ENCODE assay signal across 8 mouse cellular contexts in genomic region chr8:86908536-86908935, GRCm38 (mm10). TPM values are rescaled to one million over a fixed set of nuclear protein-coding genes. Genes with fewer than 3 reads are reported as not detected.
DNase-seq lines count a peak whose midpoint lies in the region; TF ChIP-seq lines count a peak whose summit lies in the region.
"Had no signal": no experiment of that assay in that cellular context is flagged by ENCODE, and none has a peak within 500 bp of the region (broad histone marks: within the 10 kb centered on the region; RNA-seq: fewer than 3 reads in every experiment).

No protein-coding gene starts in this region.

- no peaks in the 10 kb centered on the region for H3K79me3 ChIP-seq in C2C12 (ENCODE audit: low read depth)

- H3K36me3 ChIP-seq in C2C12 (ENCODE audit: control insufficient read depth, insufficient read depth) = no peaks in the 10 kb centered on the region
- H3K36me3 ChIP-seq in CH12.LX (replicated peaks in 1 of 2; ENCODE audit: control insufficient read depth in 1 of 2, insufficient read depth in 1 of 2, low read length in 1 of 2) = no peaks in the 10 kb centered on the region
- H3K36me3 ChIP-seq: liver, embryonic 15.5 days had no signal

- TF ChIP-seq CTCF in C2C12 (IDR thresholded peaks at IDR 0.05; ENCODE audit: control insufficient read depth, insufficient read depth, insufficient read length) = peak; percentile 55
- TF ChIP-seq CTCF in CH12.LX (conservative IDR thresholded peaks at IDR 0.05 in 1 of 2, IDR thresholded peaks at IDR 0.05 in 1 of 2; ENCODE audit: low read depth in 2 of 2, low read length in 2 of 2) = peak; percentile 82 to 90

- H3K79me2 ChIP-seq in C2C12 (ENCODE audit: control insufficient read depth, insufficient read depth) (no peaks in the 10 kb centered on the region), CH12.LX (replicated peaks; ENCODE audit: control insufficient read depth, extremely low read depth, insufficient read depth, poor library complexity, severe bottlenecking) (no peaks in the 10 kb centered on the region)

- dilution Hi-C loops in CH12.LX (cut with MboI; ENCODE audit: extremely low pct_ligation_motif_present, extremely low pct_unique_long_range_greater_than_20kb, low sequenced_read_pairs) = no loop called here

- H3K9ac ChIP-seq in CH12.LX (ENCODE audit: insufficient read depth, low read depth) = no peak overlapping the region
- H3K9ac ChIP-seq: liver, embryonic 15.5 days had no signal

- TF ChIP-seq RAD21 in CH12.LX (IDR thresholded peaks at IDR 0.05; ENCODE audit: low read depth, low read length) = peak; percentile 97

- H3K4me1 ChIP-seq in CH12.LX (ENCODE audit: control insufficient read depth in 1 of 2, insufficient read depth in 2 of 2) = peaks cover 0 to 13% of the 10 kb centered on the region in 2 experiments; a peak in 2 of 4 replicates
- H3K4me1 ChIP-seq: liver, embryonic 15.5 days had no signal

- no peak overlapping the region for H3K4me2 ChIP-seq in CH12.LX (ENCODE audit: insufficient read depth, low read depth, poor library complexity, severe bottlenecking)
- H3K4me2 ChIP-seq: liver, embryonic 15.5 days had no signal

- no peak overlapping the region for H3K27ac ChIP-seq in CH12.LX (ENCODE audit: insufficient read depth, low read depth)
- H3K27ac ChIP-seq: liver, embryonic 15.5 days had no signal

- TF ChIP-seq POLR2A in CH12.LX (IDR thresholded peaks at IDR 0.05; ENCODE audit: low read depth, low read length) = no peak

- H3K27me3 ChIP-seq in C2C12 (ENCODE audit: control insufficient read depth, insufficient read depth, insufficient read length) (peaks cover 10% of the 10 kb centered on the region), CH12.LX (replicated peaks) (no peaks in the 10 kb centered on the region)
- H3K27me3 ChIP-seq: liver, embryonic 15.5 days had no signal

- DNase-seq in CH12.LX (ENCODE audit: extremely low read depth) = peak; percentile 60
- peak; percentile 58 for DNase-seq in c-Kit-positive CD71-positive TER-119-positive erythroid progenitor cells, embryonic 14.5 days (ENCODE audit: low spot score)
- DNase-seq in frontal cortex, adult 2 months (ENCODE audit: extremely low spot score in 1 of 2, low spot score in 1 of 2) = peak; percentile 37 to 92
- peak; percentile 74 to 89 for DNase-seq in kidney, postnatal 36 days
- DNase-seq in lung, adult 18-20 months = peak; percentile 57 to 67
- peak; percentile 38 to 66 for DNase-seq in right cerebral cortex, postnatal 36 days (ENCODE audit: low spot score in 2 of 2)

- no peak overlapping the region for H3ac ChIP-seq in C2C12 (ENCODE audit: control insufficient read depth, insufficient read length, low read depth)

- H3K9me3 ChIP-seq in CH12.LX (replicated peaks; ENCODE audit: low read length) = peaks cover 3% of the 10 kb centered on the region
- H3K9me3 ChIP-seq: liver, embryonic 15.5 days had no signal

- no peak for TF ChIP-seq EP300 in CH12.LX (IDR thresholded peaks at IDR 0.05; ENCODE audit: low read length)

- H3K4me3 ChIP-seq in C2C12 (ENCODE audit: insufficient read depth, poor library complexity, severe bottlenecking) = no peak overlapping the region
- H3K4me3 ChIP-seq in CH12.LX (replicated peaks in 1 of 3; ENCODE audit: low read depth in 2 of 3, low read length in 2 of 3, poor library complexity in 1 of 3) = no peak overlapping the region
- H3K4me3 ChIP-seq: liver, embryonic 15.5 days had no signal

- in situ Hi-C loops in CH12.LX (cut with MboI; ENCODE audit: low pct_ligation_motif_present, low pct_unique_long_range_greater_than_20kb, low sequenced_read_pairs) = loop anchor here (5.0 to 25.0 kb wide), 4 partner anchors 114 to 1221 kb away; no protein-coding TSS in a partner anchor

TF ChIP-seq in C2C12, 6 proteins besides CTCF, POLR2A, EP300 and RAD21:
- TF ChIP-seq MAX (IDR thresholded peaks at IDR 0.05) (no peak), CEBPB (IDR thresholded peaks at IDR 0.05; ENCODE audit: low read depth) (no peak), MYOG (IDR thresholded peaks at IDR 0.05; ENCODE audit: control insufficient read depth, extremely low read depth, insufficient read length) (no peak), MYOD1 (IDR thresholded peaks at IDR 0.05; ENCODE audit: control insufficient read depth, insufficient read length, low read depth) (no peak), FOSL1 (IDR thresholded peaks at IDR 0.05; ENCODE audit: insufficient read depth, low read length, poor library complexity, severe bottlenecking) (no peak), USF1 (IDR thresholded peaks at IDR 0.05; ENCODE audit: low read depth) (no peak)
TF ChIP-seq in C2C12: peak in this region for 0.

TF ChIP-seq in CH12.LX, 34 proteins besides CTCF, POLR2A, EP300 and RAD21:
- no peak for TF ChIP-seq CHD2 (IDR thresholded peaks at IDR 0.05; ENCODE audit: low read length)
- TF ChIP-seq ZNF384 (IDR thresholded peaks at IDR 0.05; ENCODE audit: low read depth, low read length) = peak; percentile 66; the same call in 1 of the 2 replicates
- TF ChIP-seq ZC3H11A (IDR thresholded peaks at IDR 0.05; ENCODE audit: low read depth, low read length) = peak; percentile 73
- TF ChIP-seq JUND (conservative IDR thresholded peaks at IDR 0.05; ENCODE audit: low read depth, low read length) = no peak; the same call in 1 of the 2 replicates
- peak; percentile 79 for TF ChIP-seq SMC3 (IDR thresholded peaks at IDR 0.05; ENCODE audit: low read depth, low read length)

RNA-seq across cellular contexts. Expression of gene N4bp1, which starts 23.5 kb away (rescaled TPM):
- polyA plus RNA-seq in C2C12 (2012; fragmentation: generic; extraction: Trizol) (6.4 TPM), CH12.LX (2012; ENCODE audit: insufficient read length, low read depth) (14.0 and 15.6 TPM in 2 replicates)
- total RNA-seq in CH12.LX (2012; rRNA removed) (12.8 and 12.9 TPM in 2 replicates), CH12.LX (2014; rRNA removed) (12.2 and 12.3 TPM in 2 replicates)
- 18.7 and 19.1 TPM in 2 replicates for polyA plus RNA-seq in frontal cortex, adult 2 months (2012; rRNA removed)
